Comparison of ENCODE assay signal across 8 mouse cellular contexts in genomic region chr2:173022813-173023212, GRCm38 (mm10). TPM values are rescaled to one million over a fixed set of nuclear protein-coding genes. Genes with fewer than 3 reads are reported as not detected.
A peak's percentile ranks its signal among the peaks of the same experiment; 100 is the strongest.
DNase-seq lines count a peak whose midpoint lies in the region.

No protein-coding gene starts in this region.

- peaks cover 33% of the 10 kb centered on the region for H3K27me3 ChIP-seq in midbrain, embryonic 10.5 days (ENCODE audit: low read depth, poor library complexity, severe bottlenecking)

- WGBS in midbrain, embryonic 10.5 days: 35% methylated on average over 10 of the region's 10 CpGs

- peak; percentile 52 for DNase-seq in gastrocnemius, postnatal 25 days
- no peak for DNase-seq in gastrocnemius, postnatal 10 days
- peak; percentile 46 to 61 for DNase-seq in heart, postnatal 14 days
- peak; percentile 24 for DNase-seq in midbrain, embryonic 10.5 days (ENCODE audit: low spot score)
- DNase-seq in embryo, embryonic 10 days (ENCODE audit: low spot score): no peak
- no peak for DNase-seq in left cerebral cortex, adult 8-10 months (ENCODE audit: low spot score in 2 of 2)
- DNase-seq in right cerebral cortex, postnatal 36 days (ENCODE audit: low spot score in 2 of 2): no peak

- H3K36me3 ChIP-seq in midbrain, embryonic 10.5 days: peaks cover 47% of the 10 kb centered on the region

- H3K27ac ChIP-seq in brown adipose tissue, adult 24 weeks (replicated peaks; ENCODE audit: low read depth, low read length): peak overlapping the region; percentile 1; the same call in 1 of the 2 replicates
- peak overlapping the region; percentile 90 for H3K27ac ChIP-seq in midbrain, embryonic 10.5 days (replicated peaks)

- intact Hi-C loops in heart, postnatal 14 days (cut with DNase I): loop anchor here (1.0 kb wide), 1 partner anchor 58 kb away; no protein-coding TSS in a partner anchor

- no peaks in the 10 kb centered on the region for H3K9me3 ChIP-seq in midbrain, embryonic 10.5 days (replicated peaks)

- peaks cover 44% of the 10 kb centered on the region for H3K4me1 ChIP-seq in brown adipose tissue, adult 24 weeks (ENCODE audit: control insufficient read depth, insufficient read depth, insufficient read length, low read length)
- peaks cover 82% of the 10 kb centered on the region for H3K4me1 ChIP-seq in midbrain, embryonic 10.5 days

- H3K4me3 ChIP-seq in brown adipose tissue, adult 24 weeks (ENCODE audit: insufficient read depth, low read depth, low read length): peak overlapping the region; percentile 75
- peak overlapping the region; percentile 62 for H3K4me3 ChIP-seq in midbrain, embryonic 10.5 days

RNA-seq across cellular contexts. Expression of gene Rbm38, which starts 2.5 kb away (rescaled TPM):
- 100 to 1,000 TPM; 205 to 217 TPM for total RNA-seq in gastrocnemius, postnatal 25 days (2021)
- total RNA-seq in gastrocnemius, postnatal 10 days (2021): 100 to 1,000 TPM; 121 to 129 TPM
- polyA plus RNA-seq in brown adipose tissue, adult 24 weeks (2012; ENCODE audit: insufficient read depth, insufficient read length, missing spikeins): 13.5 and 14.5 TPM in 2 replicates
- 100 to 1,000 TPM; 198 to 232 TPM for total RNA-seq in heart, postnatal 14 days (2021)
- polyA plus RNA-seq in midbrain, embryonic 10.5 days (2016; fragmentation: Nextera tagmentation; extraction: Ambion mirVana): 94.6 and 107 TPM in 2 replicates
- 1 to 10 TPM; 2.9 to 5.2 (median 3.6) TPM for total RNA-seq in left cerebral cortex, adult 8-10 months (2022)

RNA-seq across cellular contexts. Expression of gene Rae1, which starts 22.9 kb away (rescaled TPM):
- total RNA-seq in gastrocnemius, postnatal 25 days (2021): 10 to 100 TPM; 11.8 to 12.7 TPM
- total RNA-seq in gastrocnemius, postnatal 10 days (2021): 10 to 100 TPM; 27.9 to 31.5 TPM
- polyA plus RNA-seq in brown adipose tissue, adult 24 weeks (2012; ENCODE audit: insufficient read depth, insufficient read length, missing spikeins): 25.9 and 34.4 TPM in 2 replicates
- 10 to 100 TPM; 29.6 to 32.7 TPM for total RNA-seq in heart, postnatal 14 days (2021)
- 155 and 169 TPM in 2 replicates for polyA plus RNA-seq in midbrain, embryonic 10.5 days (2016; fragmentation: Nextera tagmentation; extraction: Ambion mirVana)
- 10 to 100 TPM; 56.9 to 63.1 (median 62.1) TPM for total RNA-seq in left cerebral cortex, adult 8-10 months (2022)

RNA-seq across cellular contexts. Expression of gene Spo11, which starts 45.3 kb away (rescaled TPM):
- not detected for total RNA-seq in gastrocnemius, postnatal 25 days (2021)
- total RNA-seq in gastrocnemius, postnatal 10 days (2021): not detected
- not detected in 2 replicates for polyA plus RNA-seq in brown adipose tissue, adult 24 weeks (2012; ENCODE audit: insufficient read depth, insufficient read length, missing spikeins)
- total RNA-seq in heart, postnatal 14 days (2021): under 1 TPM; 0.07 to 0.93 TPM
- 0.20 and 0.40 TPM in 2 replicates for polyA plus RNA-seq in midbrain, embryonic 10.5 days (2016; fragmentation: Nextera tagmentation; extraction: Ambion mirVana)
- under 1 TPM; 0.32 to 0.59 (median 0.41) TPM for total RNA-seq in left cerebral cortex, adult 8-10 months (2022)

Comparison
In these comparisons a context has a peak if more than half of its experiments do, and no peak if none do; other contexts are left out.
1. DNase-seq: peak in gastrocnemius, postnatal 25 days (single experiment), heart, postnatal 14 days (2 of 2) and midbrain, embryonic 10.5 days (single experiment); none in gastrocnemius, postnatal 10 days (single experiment), embryo, embryonic 10 days (single experiment), left cerebral cortex, adult 8-10 months (0 of 2) and right cerebral cortex, postnatal 36 days (0 of 2).
2. RNA of gene Rbm38, which starts 2.5 kb away (total RNA-seq): 198 to 232 TPM in heart, postnatal 14 days, 205 to 217 TPM in gastrocnemius, postnatal 25 days and 121 to 129 TPM in gastrocnemius, postnatal 10 days; 2.9 to 5.2 TPM in left cerebral cortex, adult 8-10 months; every median in the first group is over 10 times any median in the second.